Mouse (Mus musculus): ENCODE results near the gene Ugt1a6b.
A peak's percentile ranks its signal among the peaks of the same experiment; 100 is the strongest.

Gene Ugt1a6b

GRCm38 (mm10) chr1:88195687-88196086 is 92.6 kb downstream of the Ugt1a6b start:
- no peak for DNase-seq (ENCODE audit: low spot score in 2 of 2)

- DNase-seq (ENCODE audit: low spot score in 2 of 2) = no peak
These were observed 94.4 kb downstream of the Ugt1a6b start for GRCm38 (mm10) chr1:88197443-88197842.

- DNase-seq (ENCODE audit: low spot score in 2 of 2) = no peak
These were observed 96.9 kb downstream of the Ugt1a6b start for GRCm38 (mm10) chr1:88199996-88200395.

GRCm38 (mm10) chr1:88200456-88200855 is 97.4 kb downstream of the Ugt1a6b start, which contains the start of gene Ugt1a2:
Gene Ugt1a2 (plus strand): TSS chr1:88200601.
- no peak for DNase-seq (ENCODE audit: low spot score in 2 of 2)

GRCm38 (mm10) chr1:88205294-88205922 is 102.4 kb downstream of the Ugt1a6b start, which contains the start of gene Dnajb3:
Gene Dnajb3 (minus strand): TSS chr1:88205782.
- DNase-seq (ENCODE audit: low spot score in 2 of 2) = peak; percentile 26 to 53

GRCm38 (mm10) chr1:88206843-88207479 is 103.9 kb downstream of the Ugt1a6b start:
- no peak for DNase-seq (ENCODE audit: low spot score in 2 of 2)

GRCm38 (mm10) chr1:88211812-88212211 is 108.8 kb downstream of the Ugt1a6b start, which contains the start of gene Ugt1a1:
Gene Ugt1a1 (plus strand): TSS chr1:88211959.
- peak; percentile 1 to 2 for DNase-seq (ENCODE audit: low spot score in 2 of 2)

GRCm38 (mm10) chr1:88212341-88213045 is 109.4 kb downstream of the Ugt1a6b start:
- DNase-seq (ENCODE audit: low spot score in 2 of 2) = peak; percentile 3 to 6

GRCm38 (mm10) chr1:88213061-88213460 is 110.0 kb downstream of the Ugt1a6b start:
- DNase-seq (ENCODE audit: low spot score in 2 of 2) = peak; percentile 5

GRCm38 (mm10) chr1:88213766-88214461 is 110.9 kb downstream of the Ugt1a6b start:
- peak; percentile 7 to 8 for DNase-seq (ENCODE audit: low spot score in 2 of 2)

GRCm38 (mm10) chr1:88214462-88214952 is 111.5 kb downstream of the Ugt1a6b start:
- peak; percentile 10 to 12 for DNase-seq (ENCODE audit: low spot score in 2 of 2)

- peak; percentile 3 to 4 for DNase-seq (ENCODE audit: low spot score in 2 of 2)
These were observed 112.7 kb downstream of the Ugt1a6b start for GRCm38 (mm10) chr1:88215466-88216380.

GRCm38 (mm10) chr1:88216551-88216950 is 113.5 kb downstream of the Ugt1a6b start:
- no peak for DNase-seq (ENCODE audit: low spot score in 2 of 2)

- DNase-seq (ENCODE audit: low spot score in 2 of 2) = peak; percentile 5 to 12
These were observed 114.1 kb downstream of the Ugt1a6b start for GRCm38 (mm10) chr1:88217144-88217543.

GRCm38 (mm10) chr1:88217576-88217975 is 114.5 kb downstream of the Ugt1a6b start:
- peak in 1 of 2 experiments; percentile 2 for DNase-seq (ENCODE audit: low spot score in 2 of 2)

GRCm38 (mm10) chr1:88218051-88218450 is 115.0 kb downstream of the Ugt1a6b start:
- DNase-seq (ENCODE audit: low spot score in 2 of 2) = peak; percentile 6 to 15

- peak in 1 of 2 experiments; percentile 4 for DNase-seq (ENCODE audit: low spot score in 2 of 2)
These were observed 115.5 kb downstream of the Ugt1a6b start for GRCm38 (mm10) chr1:88218591-88218990.

- DNase-seq (ENCODE audit: low spot score in 2 of 2) = peak; percentile 4 to 12
These were observed 116.0 kb downstream of the Ugt1a6b start for GRCm38 (mm10) chr1:88219054-88219453.

GRCm38 (mm10) chr1:88220336-88220735 is 117.3 kb downstream of the Ugt1a6b start:
- DNase-seq (ENCODE audit: low spot score in 2 of 2) = peak; percentile 10 to 14

- no peak for DNase-seq (ENCODE audit: low spot score in 2 of 2)
These were observed 119.2 kb downstream of the Ugt1a6b start for GRCm38 (mm10) chr1:88222216-88222615.

All from heart, adult 9 months (tissue).